ENCODE assay signal across 9 mouse cellular contexts in genomic region chr9:14174324-14175040, GRCm38 (mm10).
DNase-seq lines count a peak whose midpoint lies in the region; ATAC-seq and TF ChIP-seq lines count a peak whose summit lies in the region.
"Had no signal": no experiment of that assay in that cellular context is flagged by ENCODE, and none has a peak within 500 bp of the region (broad histone marks: within the 10 kb centered on the region; RNA-seq: fewer than 3 reads in every experiment).

No protein-coding gene starts in this region.

- no peaks in the 10 kb centered on the region for H3K79me2 ChIP-seq in myocyte (ENCODE audit: control insufficient read depth, insufficient read depth)

- no peak for TF ChIP-seq POLR2A in myocyte (IDR thresholded peaks at IDR 0.05; ENCODE audit: insufficient read length, low read depth)

- no peaks in the 10 kb centered on the region for H3K36me3 ChIP-seq in hindbrain, embryonic 11.5 days (ENCODE audit: control insufficient read depth, insufficient read depth, low read length)
- no peaks in the 10 kb centered on the region for H3K36me3 ChIP-seq in hindbrain, embryonic 10.5 days
- H3K36me3 ChIP-seq in embryonic facial prominence, embryonic 11.5 days (replicated peaks; ENCODE audit: control insufficient read depth, insufficient read depth, low read depth, low read length): no peaks in the 10 kb centered on the region
- H3K36me3 ChIP-seq in hindbrain, embryonic 15.5 days: no peaks in the 10 kb centered on the region
- H3K36me3 ChIP-seq in myocyte (ENCODE audit: control insufficient read depth, insufficient read depth): no peaks in the 10 kb centered on the region

- H3ac ChIP-seq in myocyte (ENCODE audit: control insufficient read depth, insufficient read length): no peak overlapping the region

- no peak overlapping the region for H3K4me2 ChIP-seq in hindbrain, embryonic 11.5 days (replicated peaks; ENCODE audit: low read depth, low read length)
- H3K4me2 ChIP-seq in embryonic facial prominence, embryonic 11.5 days (ENCODE audit: low read depth, low read length): no peak overlapping the region
- 0 out of 2 replicates have a peak overlapping the region, but pooled peaks have one; percentile 14 for H3K4me2 ChIP-seq in hindbrain, embryonic 15.5 days
- peak overlapping the region; percentile 30 for H3K4me2 ChIP-seq in myocyte (ENCODE audit: low read depth)
- H3K4me2 ChIP-seq: liver, embryonic 11.5 days had no signal

- no peaks in the 10 kb centered on the region for H3K27me3 ChIP-seq in hindbrain, embryonic 11.5 days (ENCODE audit: control insufficient read depth, insufficient read depth, low read length)
- H3K27me3 ChIP-seq in hindbrain, embryonic 10.5 days (ENCODE audit: insufficient read depth, poor library complexity, severe bottlenecking): no peaks in the 10 kb centered on the region
- no peaks in the 10 kb centered on the region for H3K27me3 ChIP-seq in embryonic facial prominence, embryonic 11.5 days (ENCODE audit: control insufficient read depth, insufficient read depth, low read length)
- H3K27me3 ChIP-seq in hindbrain, embryonic 15.5 days: no peaks in the 10 kb centered on the region
- H3K27me3 ChIP-seq in myocyte (ENCODE audit: control insufficient read depth, insufficient read depth, insufficient read length): no peaks in the 10 kb centered on the region

- DNase-seq in hindbrain, embryonic 11.5 days (ENCODE audit: low spot score): no peak
- DNase-seq in hindbrain, embryonic 10.5 days (ENCODE audit: low spot score): no peak
- no peak for DNase-seq in embryonic facial prominence, embryonic 11.5 days (ENCODE audit: low spot score)
- DNase-seq in urinary bladder, postnatal 25 days (ENCODE audit: low spot score): no peak
- no peak for DNase-seq in natural killer cell, adult 2 months (ENCODE audit: low spot score in 2 of 2)
- no peak for DNase-seq in gastrocnemius, adult 18-20 months (ENCODE audit: low spot score)

- no peak overlapping the region for H3K27ac ChIP-seq in hindbrain, embryonic 11.5 days (ENCODE audit: low read depth, low read length)
- no peak overlapping the region for H3K27ac ChIP-seq in hindbrain, embryonic 10.5 days
- peak overlapping the region; percentile 57 for H3K27ac ChIP-seq in embryonic facial prominence, embryonic 11.5 days (replicated peaks; ENCODE audit: low read depth, low read length)
- H3K27ac ChIP-seq in hindbrain, embryonic 15.5 days (replicated peaks): peak overlapping the region; percentile 74

- ATAC-seq in hindbrain, embryonic 11.5 days (ENCODE audit: low FRiP score): 0 out of 2 replicates have a peak, but pooled peaks have one; percentile 40
- ATAC-seq in embryonic facial prominence, embryonic 11.5 days (replicated peaks; ENCODE audit: insufficient number of reproducible peaks, low FRiP score, low TSS enrichment, low read depth): peak; percentile 51
- peak; percentile 75 for ATAC-seq in hindbrain, embryonic 15.5 days (ENCODE audit: low FRiP score, low read depth)

- H3K9me3 ChIP-seq in hindbrain, embryonic 11.5 days (ENCODE audit: control insufficient read depth, low read length): no peaks in the 10 kb centered on the region
- H3K9me3 ChIP-seq in hindbrain, embryonic 10.5 days: no peaks in the 10 kb centered on the region
- H3K9me3 ChIP-seq in embryonic facial prominence, embryonic 11.5 days (replicated peaks; ENCODE audit: control insufficient read depth, low read length): no peaks in the 10 kb centered on the region
- H3K9me3 ChIP-seq in hindbrain, embryonic 15.5 days: no peaks in the 10 kb centered on the region

- 0 out of 2 replicates have a peak, but pooled peaks cover 2% of the 10 kb centered on the region for H3K4me1 ChIP-seq in hindbrain, embryonic 11.5 days (replicated peaks; ENCODE audit: control insufficient read depth, insufficient read depth, low read length)
- peaks cover 30% of the 10 kb centered on the region for H3K4me1 ChIP-seq in hindbrain, embryonic 10.5 days (replicated peaks)
- peaks cover 9% of the 10 kb centered on the region for H3K4me1 ChIP-seq in embryonic facial prominence, embryonic 11.5 days (ENCODE audit: control insufficient read depth, insufficient read depth, low read length)
- peaks cover 40% of the 10 kb centered on the region for H3K4me1 ChIP-seq in hindbrain, embryonic 15.5 days (replicated peaks)

- H3K9ac ChIP-seq in hindbrain, embryonic 11.5 days (ENCODE audit: low read depth, low read length): no peak overlapping the region
- H3K9ac ChIP-seq in embryonic facial prominence, embryonic 11.5 days (replicated peaks; ENCODE audit: low read length): no peak overlapping the region
- H3K9ac ChIP-seq in hindbrain, embryonic 15.5 days: no peak overlapping the region

- 73% methylated on average over 3 of the region's 3 CpGs for WGBS in hindbrain, embryonic 11.5 days
- 78% methylated on average over 3 of the region's 3 CpGs for WGBS in hindbrain, embryonic 10.5 days
- WGBS in embryonic facial prominence, embryonic 11.5 days: 80% methylated on average over 3 of the region's 3 CpGs
- 61% methylated on average over 3 of the region's 3 CpGs for WGBS in hindbrain, embryonic 15.5 days

- H3K4me3 ChIP-seq in hindbrain, embryonic 11.5 days (ENCODE audit: low read depth, low read length): no peak overlapping the region
- H3K4me3 ChIP-seq in hindbrain, embryonic 10.5 days: no peak overlapping the region
- no peak overlapping the region for H3K4me3 ChIP-seq in embryonic facial prominence, embryonic 11.5 days (ENCODE audit: low read depth, low read length)
- H3K4me3 ChIP-seq in hindbrain, embryonic 15.5 days: no peak overlapping the region
- no peak overlapping the region for H3K4me3 ChIP-seq in myocyte

TF ChIP-seq in myocyte, 11 proteins besides CTCF, POLR2A, EP300 and RAD21:
- TF ChIP-seq E2F4 (IDR thresholded peaks at IDR 0.05; ENCODE audit: insufficient read depth) (no peak), MYOD1 (IDR thresholded peaks at IDR 0.05; ENCODE audit: control insufficient read depth in 1 of 3, insufficient read length in 2 of 3, low read depth in 2 of 3) (no peak), TCF12 (IDR thresholded peaks at IDR 0.05; ENCODE audit: insufficient read depth, poor library complexity, severe bottlenecking) (no peak), MYOG (IDR thresholded peaks at IDR 0.05; ENCODE audit: control insufficient read depth in 1 of 3, insufficient read depth in 1 of 3, insufficient read length in 2 of 3, low read depth in 2 of 3) (no peak), CEBPB (IDR thresholded peaks at IDR 0.05; ENCODE audit: insufficient read depth, poor library complexity, severe bottlenecking) (no peak), TCF3 (IDR thresholded peaks at IDR 0.05; ENCODE audit: insufficient read length, low read depth) (no peak), MAX (IDR thresholded peaks at IDR 0.05; ENCODE audit: low read depth) (no peak), REST (IDR thresholded peaks at IDR 0.05; ENCODE audit: insufficient read depth, insufficient read length) (no peak), USF1 (IDR thresholded peaks at IDR 0.05; ENCODE audit: low read depth) (no peak), POLR2AphosphoS2 (IDR thresholded peaks at IDR 0.05; ENCODE audit: insufficient read length, low read depth) (no peak), SRF (IDR thresholded peaks at IDR 0.05; ENCODE audit: control insufficient read depth, insufficient read length, low read depth) (no peak)
TF ChIP-seq in myocyte: peak in this region for 0.

Comparison
In these comparisons a context has a peak if more than half of its experiments do, and no peak if none do; other contexts are left out.
1. H3K27ac ChIP-seq: peak in embryonic facial prominence, embryonic 11.5 days (single experiment) and hindbrain, embryonic 15.5 days (single experiment); none in hindbrain, embryonic 11.5 days (single experiment) and hindbrain, embryonic 10.5 days (single experiment).
2. H3K4me2 ChIP-seq: peak in hindbrain, embryonic 15.5 days (single experiment) and myocyte (single experiment); none in hindbrain, embryonic 11.5 days (single experiment) and embryonic facial prominence, embryonic 11.5 days (single experiment).
3. Peak in every context shown above with its lines, with median percentiles within 50 percentile points of each other: ATAC-seq.